Comparison of ENCODE assay signal across 8 mouse cellular contexts in genomic region chr9:82976219-82976618, GRCm38 (mm10). TPM values are rescaled to one million over a fixed set of nuclear protein-coding genes. Genes with fewer than 3 reads are reported as not detected.
DNase-seq lines count a peak whose midpoint lies in the region; ATAC-seq and TF ChIP-seq lines count a peak whose summit lies in the region.

No protein-coding gene starts in this region.

- 8% methylated on average over 9 of the region's 9 CpGs for WGBS in thymus, adult 2 months
- under 1% methylated on average over 9 of the region's 9 CpGs for WGBS in liver, embryonic 11.5 days

- no peak for TF ChIP-seq POLR2A in thymus, adult 2 months (IDR thresholded peaks at IDR 0.05; ENCODE audit: control insufficient read depth, extremely low read depth, insufficient read depth, low read length, poor library complexity)

- H3K36me3 ChIP-seq in thymus, adult 2 months (ENCODE audit: control insufficient read depth, insufficient read depth, low read length): no peaks in the 10 kb centered on the region
- no peaks in the 10 kb centered on the region for H3K36me3 ChIP-seq in liver, embryonic 11.5 days (ENCODE audit: control insufficient read depth, insufficient read depth, low read length)

- intact Hi-C loops in gastrocnemius, adult 2 months (cut with DNase I): loop anchor here (10.0 kb wide), 3 partner anchors 139 to 469 kb away; partner anchors contain the start of gene Lca5
- intact Hi-C loops in gastrocnemius, postnatal 36 days (cut with DNase I): no loop called here

- DNase-seq in gastrocnemius, adult 2 months: no peak
- no peak for DNase-seq in gastrocnemius, postnatal 36 days
- no peak for DNase-seq in thymus, adult 2 months
- no peak for DNase-seq in thymus, postnatal 25 days
- DNase-seq in liver, embryonic 11.5 days (ENCODE audit: low spot score): no peak
- no peak for DNase-seq in adrenal gland, postnatal 25 days
- DNase-seq in spleen, postnatal 4 days (ENCODE audit: low spot score in 2 of 2): no peak
- DNase-seq in spleen, adult 12 weeks (ENCODE audit: low spot score): no peak

- H3K9ac ChIP-seq in liver, embryonic 11.5 days (ENCODE audit: low read depth, low read length): peak overlapping the region; percentile 97

- H3K4me1 ChIP-seq in thymus, adult 2 months (replicated peaks; ENCODE audit: control insufficient read depth, insufficient read depth, low read length): no peaks in the 10 kb centered on the region
- H3K4me1 ChIP-seq in liver, embryonic 11.5 days (replicated peaks; ENCODE audit: control insufficient read depth, insufficient read depth, low read length): peaks cover 3% of the 10 kb centered on the region; the same call in 1 of the 2 replicates

- peak overlapping the region; percentile 82 for H3K4me2 ChIP-seq in liver, embryonic 11.5 days

- H3K4me3 ChIP-seq in gastrocnemius, adult 2 months: peak overlapping the region; percentile 95
- H3K4me3 ChIP-seq in thymus, adult 2 months (ENCODE audit: control insufficient read depth, insufficient read depth, low read length): peak overlapping the region; percentile 96; the same call in 1 of the 2 replicates
- H3K4me3 ChIP-seq in liver, embryonic 11.5 days (ENCODE audit: low read depth, low read length): peak overlapping the region; percentile 97

- peak overlapping the region; percentile 99 for H3K27ac ChIP-seq in gastrocnemius, adult 2 months
- H3K27ac ChIP-seq in thymus, adult 2 months (ENCODE audit: control insufficient read depth, insufficient read depth, low read length): no peak overlapping the region; the same call in 1 of the 2 replicates
- peak overlapping the region; percentile 99 for H3K27ac ChIP-seq in liver, embryonic 11.5 days (ENCODE audit: low read depth, low read length)

- no peak for ATAC-seq in liver, embryonic 11.5 days (replicated peaks; ENCODE audit: low FRiP score)

- H3K9me3 ChIP-seq in liver, embryonic 11.5 days (ENCODE audit: control insufficient read depth, low read length): no peaks in the 10 kb centered on the region

- no peak for TF ChIP-seq CTCF in gastrocnemius, adult 2 months (IDR thresholded peaks at IDR 0.05)
- TF ChIP-seq CTCF in thymus, adult 2 months (IDR thresholded peaks at IDR 0.05; ENCODE audit: borderline replicate concordance, control insufficient read depth, extremely low read depth, insufficient read depth, low read length, poor library complexity): no peak

- H3K27me3 ChIP-seq in thymus, adult 2 months (ENCODE audit: control insufficient read depth, insufficient read depth, low read length): no peaks in the 10 kb centered on the region
- no peaks in the 10 kb centered on the region for H3K27me3 ChIP-seq in liver, embryonic 11.5 days (replicated peaks; ENCODE audit: control insufficient read depth, insufficient read depth, low read length)

RNA-seq across cellular contexts. Expression of gene Phip, which starts 0.9 kb away (rescaled TPM):
- 10 to 100 TPM; 30.2 to 32.7 TPM for total RNA-seq in gastrocnemius, adult 2 months (2021)
- total RNA-seq in gastrocnemius, postnatal 36 days (2021): 10 to 100 TPM; 19.9 to 27.8 TPM
- 9.1 and 11.8 TPM in 2 replicates for polyA plus RNA-seq in thymus, adult 2 months (2012; rRNA removed)
- polyA plus RNA-seq in liver, embryonic 11.5 days (2014; fragmentation: Nextera tagmentation; extraction: Ambion mirVana): 52.5 and 54.2 TPM in 2 replicates
- 90.6 and 92.7 TPM in 2 replicates for total RNA-seq in adrenal gland, postnatal 25 days (2021)
